Mouse (Mus musculus) gastrocnemius, adult 8-10 months (tissue): ENCODE results near the gene Coq8a. TPM values are rescaled to one million over a fixed set of nuclear protein-coding genes. Genes with fewer than 3 reads are reported as not detected.

ENCODE experiments used
- DNase-seq, 2 experiments: peaks; one replicate each; pipeline ENCODE4 v3.0.0; 2022; ENCODE audit warnings: low spot score in 2 of 2
- total RNA-seq, 4 experiments: library from RNA; stranded (reverse); gene quantifications; 2 replicates each; pipeline ENCODE4 v1.2.4; 2022

Coq8a gene
- total RNA-seq, 4 experiments from 2014 or later = 819 to 1,131 (median 992) TPM

- no peak for DNase-seq
Measured at GRCm38 (mm10) chr1:180175635-180176034, 23.8 kb downstream of the Coq8a start.

DNA sequence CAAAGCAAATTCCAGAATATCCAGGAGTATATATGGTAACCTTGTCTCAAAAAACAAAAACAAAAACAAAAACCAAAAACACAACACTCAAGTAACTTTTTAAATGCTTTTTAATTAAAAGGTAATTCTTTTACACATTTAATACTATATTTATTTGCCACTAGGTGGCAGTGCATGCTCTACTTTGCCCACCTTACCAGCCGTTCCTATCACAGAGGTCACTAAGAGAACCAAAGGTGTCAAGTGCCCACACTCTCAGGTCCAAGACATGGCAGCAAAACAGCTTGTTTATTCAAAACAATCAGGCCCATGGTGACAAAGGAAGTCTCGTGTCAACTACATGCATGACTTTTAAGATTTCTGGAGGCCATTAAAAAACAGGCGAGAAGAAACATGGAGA, 24.2 kb downstream of the Coq8a start:
- DNase-seq = no peak

DNA sequence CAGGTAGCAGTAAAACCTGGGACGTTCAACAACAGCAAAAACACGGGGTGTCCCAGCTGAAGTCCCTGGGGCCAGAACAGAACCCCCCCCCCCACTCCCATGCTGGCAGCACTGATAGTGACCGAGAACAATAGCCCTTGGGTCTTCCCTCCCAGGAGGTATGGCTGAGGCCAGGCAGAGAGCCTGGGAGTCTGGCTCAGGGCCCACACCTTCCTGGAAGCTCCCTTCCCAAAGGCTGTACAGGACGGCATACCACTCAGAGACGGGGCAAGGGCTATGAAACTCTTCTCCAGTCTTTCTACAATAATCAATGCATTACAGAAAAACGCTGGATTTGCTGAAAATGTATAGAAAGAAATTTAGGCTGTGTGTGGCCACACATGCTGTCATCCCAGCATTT, 24.7 kb downstream of the Coq8a start:
- DNase-seq = no peak

DNA sequence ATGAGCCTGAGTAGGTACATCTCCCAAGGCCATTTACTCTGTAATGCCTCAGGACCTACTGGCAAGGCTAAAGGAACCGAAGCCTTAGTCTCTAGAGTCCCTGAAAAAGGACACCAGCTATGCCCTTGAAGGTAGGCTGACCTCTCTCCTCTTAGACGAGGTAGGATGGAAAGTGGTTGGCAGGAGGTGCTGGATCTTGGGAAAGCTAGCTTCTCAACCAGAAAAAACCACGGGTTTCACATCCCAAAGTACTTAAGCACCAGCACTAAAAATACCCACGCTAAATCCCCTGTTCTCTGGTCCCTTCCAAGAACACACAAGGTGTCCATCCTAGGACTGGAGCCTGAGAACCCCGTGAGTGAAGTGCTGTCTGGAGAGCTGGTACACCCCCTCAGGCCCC, 26.4 kb downstream of the Coq8a start:
- DNase-seq = no peak

GRCm38 (mm10) chr1:180172600-180172999, 26.8 kb downstream of the Coq8a start:
- DNase-seq = no peak

DNA sequence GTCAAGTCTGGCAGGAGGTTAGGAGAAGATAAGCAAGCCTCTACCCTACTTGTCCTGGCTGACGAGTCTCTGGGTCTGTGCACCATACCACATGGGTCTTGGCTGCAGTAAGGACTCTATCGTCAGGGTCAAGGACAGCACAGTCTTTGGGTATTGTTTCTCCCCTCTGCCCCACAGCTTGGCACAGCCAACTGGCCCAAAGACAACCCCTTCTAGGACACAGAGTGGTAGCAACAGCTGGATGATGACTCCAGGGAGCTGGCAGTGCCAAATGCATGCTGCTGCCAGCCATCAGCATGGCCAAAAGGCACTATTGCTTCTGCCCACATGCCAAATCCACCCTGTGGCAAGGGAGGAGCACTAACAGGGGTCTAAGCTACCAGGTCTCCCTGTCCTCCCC, 27.5 kb downstream of the Coq8a start:
- DNase-seq = peak in 1 of 2 experiments; percentile 46

DNA sequence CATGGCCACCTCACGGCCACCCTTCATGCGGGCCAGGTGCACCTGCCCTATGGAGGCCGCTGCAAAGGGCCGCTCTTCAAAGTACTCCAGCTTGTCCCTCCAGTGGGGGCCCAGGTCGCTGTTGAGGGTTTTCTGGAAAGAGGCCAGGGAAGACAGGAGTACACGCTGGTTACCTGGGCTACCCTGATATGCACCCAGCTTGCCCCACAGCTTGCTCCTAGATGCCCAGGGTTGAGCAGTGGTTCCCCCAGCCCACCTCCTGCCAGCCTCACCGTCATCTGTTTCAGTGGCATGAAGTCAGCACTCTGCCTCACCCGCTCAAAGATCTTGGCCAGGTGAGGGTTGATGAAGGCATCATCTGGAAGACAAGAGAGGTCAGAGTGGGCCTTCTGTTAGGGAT, 29.3 kb downstream of the Coq8a start:
- no peak for DNase-seq

GRCm38 (mm10) chr1:180169161-180169560, 30.2 kb downstream of the Coq8a start:
- no peak for DNase-seq

GRCm38 (mm10) chr1:180168294-180168693, 31.1 kb downstream of the Coq8a start:
- no peak for DNase-seq

DNA sequence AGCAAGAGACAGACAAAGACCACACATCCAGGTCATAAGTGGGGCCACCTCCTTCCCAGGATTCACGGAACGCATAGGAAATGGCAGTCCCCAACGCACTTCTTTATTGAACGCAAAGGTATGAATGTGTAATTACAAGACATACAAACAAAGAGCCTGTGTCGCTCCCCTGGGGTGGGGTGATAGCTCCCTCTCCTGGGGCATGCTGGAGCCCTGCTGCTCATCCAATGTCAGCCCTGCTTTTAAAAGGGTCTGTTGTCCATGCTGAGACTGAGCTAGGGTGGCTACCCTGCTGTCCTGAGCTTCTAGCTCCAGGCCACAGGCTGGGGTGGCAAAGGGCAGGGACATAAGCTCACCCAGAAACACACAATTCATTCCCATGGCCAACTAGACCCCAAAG, 32.9 kb downstream of the Coq8a start:
- DNase-seq = no peak

DNA sequence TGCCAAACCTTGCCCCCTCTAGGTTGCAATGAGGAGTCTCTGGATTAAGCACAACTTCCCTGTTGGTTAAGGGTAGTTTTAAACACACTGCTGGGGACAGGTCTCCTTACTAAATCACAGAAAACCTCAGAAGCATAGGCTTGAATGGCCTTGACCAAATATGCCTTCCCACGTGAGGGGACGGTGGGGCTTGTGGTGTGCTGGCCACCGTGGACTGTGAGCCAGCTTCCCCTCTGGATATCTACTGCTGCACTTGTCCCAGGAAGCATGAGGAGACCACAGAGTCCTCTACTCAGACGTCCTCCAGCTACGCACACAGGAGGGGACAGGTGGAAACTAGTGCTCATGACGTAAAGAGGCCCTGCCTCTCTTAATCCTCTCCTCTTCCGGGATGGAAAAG, 36.4 kb downstream of the Coq8a start:
- no peak for DNase-seq

DNA sequence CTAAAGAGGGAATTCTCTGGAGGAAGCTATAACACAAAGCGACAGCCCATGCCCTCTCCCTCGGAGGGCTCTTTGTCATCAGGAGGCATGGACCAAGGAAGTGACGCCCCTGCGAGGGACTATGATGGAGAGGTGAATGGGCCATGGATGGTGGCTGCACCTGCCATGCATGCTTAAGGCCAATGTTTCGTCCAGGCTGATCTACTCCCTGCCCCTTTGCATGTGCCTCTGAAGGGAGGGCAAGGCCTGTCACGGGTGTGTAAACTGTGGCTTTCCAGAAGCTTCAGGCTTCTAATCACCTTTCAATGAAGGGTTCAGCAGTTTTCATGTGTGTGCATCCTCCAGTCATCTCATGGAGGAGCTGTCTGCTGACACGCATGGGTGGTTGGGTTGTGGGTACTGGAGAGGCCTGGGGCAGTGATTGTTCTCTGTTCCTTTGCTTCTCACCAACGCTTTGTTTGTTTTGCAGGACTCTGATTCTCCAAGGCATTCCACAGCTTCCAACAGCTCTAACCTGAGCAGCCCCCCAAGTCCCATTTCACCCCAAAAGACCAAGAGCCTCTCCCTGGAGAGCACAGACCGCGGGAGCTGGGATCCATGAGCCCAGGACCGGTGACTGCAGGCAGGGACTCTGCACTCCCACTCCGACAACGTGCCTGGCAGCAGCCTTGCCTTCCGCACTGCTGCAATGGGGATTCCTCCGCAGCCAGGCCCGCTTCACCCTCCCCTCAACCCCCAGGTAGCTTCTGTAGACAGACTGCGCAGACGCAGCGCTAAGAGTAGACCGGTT, 37.6 kb downstream of the Coq8a start:
- DNase-seq = no peak

GRCm38 (mm10) chr1:180161160-180161559, 38.2 kb downstream of the Coq8a start:
- no peak for DNase-seq

DNA sequence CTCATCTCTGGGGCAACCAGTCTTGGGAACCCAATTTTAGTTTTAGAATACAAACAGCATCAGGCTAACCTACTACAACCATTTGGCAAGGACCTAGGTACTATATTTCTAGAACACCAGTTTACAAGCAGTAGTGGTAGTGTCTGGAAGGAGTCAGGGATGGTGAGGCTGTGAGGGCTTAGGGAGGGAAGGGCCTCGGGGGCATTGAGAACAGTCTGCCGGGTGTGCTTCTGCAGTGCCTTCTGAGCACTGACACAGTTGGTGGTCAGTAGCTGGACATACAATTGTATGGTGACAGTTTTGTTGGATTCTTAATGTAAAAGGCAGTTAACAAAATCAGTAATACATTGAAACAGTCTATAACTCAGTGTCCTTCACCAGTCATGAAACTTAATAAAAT, 38.9 kb downstream of the Coq8a start:
- DNase-seq = no peak

- DNase-seq = no peak
Measured at GRCm38 (mm10) chr1:180158648-180159047, 40.8 kb downstream of the Coq8a start.

DNA sequence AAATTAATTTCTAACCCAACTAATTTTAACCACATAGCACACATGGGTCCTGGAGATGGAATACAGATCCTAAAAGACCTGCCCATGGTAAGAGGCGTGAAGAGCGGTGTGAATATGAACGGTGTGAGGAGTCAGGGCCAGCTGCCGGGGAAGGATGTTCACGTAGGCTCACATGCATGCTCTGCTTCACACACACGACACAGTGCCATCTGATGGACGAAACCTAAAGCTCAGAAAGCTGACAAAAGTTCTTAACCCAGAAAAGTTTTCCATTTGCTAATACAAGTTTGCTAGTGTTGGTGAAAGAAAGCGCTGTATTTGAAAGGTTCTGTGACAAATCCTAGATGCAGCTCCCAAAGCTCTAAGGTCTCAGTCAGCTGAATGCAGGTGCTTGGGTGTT, 48.2 kb downstream of the Coq8a start:
- DNase-seq = no peak

DNA sequence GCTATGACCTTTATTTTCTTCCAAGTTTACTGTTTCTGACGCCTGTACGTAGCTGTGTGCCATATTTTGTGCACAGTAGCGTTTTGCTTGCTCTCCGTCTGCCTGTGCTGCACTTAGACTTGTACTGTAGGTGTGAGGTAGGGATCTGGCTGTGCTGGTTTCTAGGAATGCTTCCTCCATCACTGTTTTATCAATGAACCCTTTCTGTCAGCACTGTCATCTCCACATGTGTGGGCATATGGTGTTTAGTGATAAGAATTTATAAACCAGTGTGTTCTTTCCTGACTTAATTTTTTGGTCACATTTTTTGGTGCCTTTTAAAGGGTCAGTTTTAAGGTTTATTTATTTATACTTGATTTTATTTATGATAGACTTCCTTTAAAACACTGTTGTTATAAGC, 50.8 kb downstream of the Coq8a start:
- no peak for DNase-seq

- DNase-seq = no peak
Measured at GRCm38 (mm10) chr1:180148036-180148435, 51.4 kb downstream of the Coq8a start.

- DNase-seq = no peak
Measured at GRCm38 (mm10) chr1:180140970-180141369, 58.4 kb downstream of the Coq8a start.

DNA sequence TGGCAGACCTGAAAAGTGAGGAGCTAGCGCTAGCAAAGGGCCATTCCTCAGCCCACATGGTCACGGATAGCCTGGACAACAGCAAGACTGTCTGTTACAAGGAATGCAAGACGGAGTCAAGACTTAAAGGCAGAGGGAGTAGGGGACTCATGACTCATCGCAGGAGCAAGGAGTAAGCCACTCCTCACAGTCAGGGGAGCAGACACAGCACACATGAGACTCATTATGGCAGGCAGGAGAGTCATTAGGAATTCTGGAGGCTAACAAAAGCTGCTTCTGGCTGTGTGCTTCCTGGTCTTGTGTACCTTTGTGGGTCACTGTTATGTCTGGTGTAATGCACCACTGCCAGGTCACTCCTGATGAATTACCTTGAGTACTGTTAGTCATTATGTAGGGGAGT, 60.2 kb downstream of the Coq8a start:
- no peak for DNase-seq

DNA sequence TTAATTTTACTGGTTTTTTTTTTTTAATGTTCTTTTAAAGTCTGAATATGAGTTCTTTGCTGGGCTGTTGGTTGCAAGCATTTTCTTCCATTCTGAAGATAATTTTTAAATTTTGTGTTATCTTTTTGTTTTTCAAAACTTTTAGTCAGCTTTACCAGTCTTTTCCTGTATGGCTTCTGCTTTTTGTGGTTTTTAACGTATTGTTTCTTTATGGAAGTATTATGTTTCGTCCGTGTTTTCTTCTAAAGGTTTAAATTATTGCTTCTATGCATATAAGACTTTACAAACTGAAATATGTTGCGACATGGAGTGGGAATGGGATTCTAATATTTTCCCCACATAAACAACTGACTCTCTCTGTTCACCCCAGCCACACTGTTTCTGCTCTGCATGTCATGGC, 67.2 kb downstream of the Coq8a start:
- DNase-seq = no peak

GRCm38 (mm10) chr1:180131402-180131801, 68.0 kb downstream of the Coq8a start:
- no peak for DNase-seq

DNA sequence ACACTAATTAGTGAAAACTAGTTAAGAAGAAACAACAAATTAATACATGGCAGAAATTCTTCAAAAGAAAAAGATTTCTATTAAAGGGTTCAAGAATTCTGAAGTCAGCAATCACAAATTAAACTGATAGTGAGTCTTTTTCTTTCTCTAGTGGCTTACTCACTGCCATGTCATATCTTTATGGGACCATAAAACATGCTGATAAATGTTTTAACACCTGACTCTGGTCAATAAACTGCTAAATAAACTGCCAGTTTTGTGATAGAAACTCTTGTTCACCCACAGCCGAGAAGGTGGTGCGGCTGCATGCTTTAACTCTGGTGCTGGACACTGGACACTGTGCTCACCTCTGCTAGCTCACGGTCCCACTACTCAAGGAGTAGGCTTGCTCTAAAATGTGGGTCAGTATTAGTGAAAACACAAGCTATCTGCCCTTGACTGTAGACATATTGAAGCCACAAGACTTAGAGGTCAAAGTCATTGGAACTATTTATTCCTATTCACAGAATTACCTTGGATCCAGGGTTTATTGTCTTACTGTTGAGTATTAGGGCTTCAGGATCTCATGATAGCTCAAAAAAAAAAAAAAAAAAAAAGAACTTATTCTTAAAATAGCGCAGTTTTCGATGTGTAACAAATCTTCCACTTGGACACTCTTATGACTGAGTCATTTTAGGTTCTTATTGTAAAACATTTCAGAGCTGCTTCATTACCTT, 71.2 kb downstream of the Coq8a start:
- no peak for DNase-seq
